16 mouse cellular contexts compared by ENCODE assay signal in genomic region chr3:82382325-82382724, GRCm38 (mm10). TPM values are rescaled to one million over a fixed set of nuclear protein-coding genes. Genes with fewer than 3 reads are reported as not detected.
DNase-seq lines count a peak whose midpoint lies in the region; ATAC-seq and TF ChIP-seq lines count a peak whose summit lies in the region.
"Had no signal": no experiment of that assay in that cellular context is flagged by ENCODE, and none has a peak within 500 bp of the region (broad histone marks: within the 10 kb centered on the region; RNA-seq: fewer than 3 reads in every experiment).

No protein-coding gene starts in this region.

- peak overlapping the region; percentile 74 for H3K27ac ChIP-seq in layer of hippocampus, adult 2 months
- no peak overlapping the region for H3K27ac ChIP-seq in forebrain, embryonic 15.5 days (replicated peaks)
- no peak overlapping the region for H3K27ac ChIP-seq in liver, embryonic 12.5 days
- no peak overlapping the region for H3K27ac ChIP-seq in stomach, postnatal 0 days (replicated peaks)
- H3K27ac ChIP-seq: heart, adult 2 months; hindbrain, embryonic 14.5 days; kidney, postnatal 0 days; neural tube, embryonic 13.5 days had no signal

- DNase-seq in layer of hippocampus, adult 2 months (ENCODE audit: low spot score in 2 of 2): no peak
- DNase-seq in layer of hippocampus, adult 9-11 months: no peak
- DNase-seq in R1 (ENCODE audit: low read depth, low spot score): peak; percentile 76
- peak; percentile 19 for DNase-seq in brain, adult 2 months (ENCODE audit: low read depth, low spot score)
- no peak for DNase-seq in lung, adult 18-20 months
- no peak for DNase-seq in stomach, postnatal 0 days (ENCODE audit: low spot score)
- DNase-seq: cerebellum, adult 11-12 months; heart, adult 2 months; thymus, postnatal 25 days had no signal

- no peak for TF ChIP-seq CTCF in layer of hippocampus, adult 2 months (conservative IDR thresholded peaks at IDR 0.05)
- no peak for TF ChIP-seq CTCF in stomach, postnatal 0 days (IDR thresholded peaks at IDR 0.05; ENCODE audit: low read depth)

- peaks cover 56% of the 10 kb centered on the region for H3K36me3 ChIP-seq in forebrain, embryonic 15.5 days
- H3K36me3 ChIP-seq in liver, embryonic 12.5 days: no peaks in the 10 kb centered on the region
- no peaks in the 10 kb centered on the region; the same call in 1 of the 2 replicates for H3K36me3 ChIP-seq in stomach, postnatal 0 days (ENCODE audit: control insufficient read depth, insufficient read depth, low read length)

- H3K9ac ChIP-seq in forebrain, embryonic 15.5 days (replicated peaks): no peak overlapping the region
- H3K9ac ChIP-seq in liver, embryonic 12.5 days: no peak overlapping the region
- H3K9ac ChIP-seq in stomach, postnatal 0 days (ENCODE audit: low read length): no peak overlapping the region
- H3K9ac ChIP-seq: hindbrain, embryonic 14.5 days; neural tube, embryonic 13.5 days had no signal

- H3K9me3 ChIP-seq in forebrain, embryonic 15.5 days: no peaks in the 10 kb centered on the region
- no peaks in the 10 kb centered on the region for H3K9me3 ChIP-seq in liver, embryonic 12.5 days (replicated peaks)
- no peaks in the 10 kb centered on the region for H3K9me3 ChIP-seq in stomach, postnatal 0 days (ENCODE audit: control insufficient read depth, low read length)
- H3K9me3 ChIP-seq: neural tube, embryonic 13.5 days had no signal

- 0 out of 2 replicates have a peak, but pooled peaks have one; percentile 60 for ATAC-seq in forebrain, embryonic 15.5 days (replicated peaks)
- ATAC-seq in liver, embryonic 12.5 days: no peak
- ATAC-seq in stomach, postnatal 0 days (ENCODE audit: low FRiP score, low TSS enrichment): no peak
- ATAC-seq: intestine, embryonic 16.5 days had no signal

- H3K4me2 ChIP-seq in forebrain, embryonic 15.5 days (replicated peaks): no peak overlapping the region
- no peak overlapping the region for H3K4me2 ChIP-seq in liver, embryonic 12.5 days
- H3K4me2 ChIP-seq in stomach, postnatal 0 days (replicated peaks; ENCODE audit: low read depth): no peak overlapping the region
- H3K4me2 ChIP-seq: hindbrain, embryonic 14.5 days; liver, embryonic 11.5 days; neural tube, embryonic 13.5 days had no signal

- no peak for TF ChIP-seq EP300 in stomach, postnatal 0 days (optimal IDR thresholded peaks at IDR 0.05)

- no peak overlapping the region for H3K4me3 ChIP-seq in layer of hippocampus, adult 2 months
- no peak overlapping the region for H3K4me3 ChIP-seq in forebrain, embryonic 15.5 days
- H3K4me3 ChIP-seq in liver, embryonic 12.5 days: no peak overlapping the region
- H3K4me3 ChIP-seq in stomach, postnatal 0 days (ENCODE audit: low read depth, low read length): no peak overlapping the region
- H3K4me3 ChIP-seq: heart, adult 2 months; neural tube, embryonic 13.5 days had no signal

- no peaks in the 10 kb centered on the region for H3K27me3 ChIP-seq in forebrain, embryonic 15.5 days
- H3K27me3 ChIP-seq in liver, embryonic 12.5 days (replicated peaks): no peaks in the 10 kb centered on the region
- no peaks in the 10 kb centered on the region for H3K27me3 ChIP-seq in stomach, postnatal 0 days (ENCODE audit: control insufficient read depth, insufficient read depth, low read length)
- H3K27me3 ChIP-seq: neural tube, embryonic 13.5 days had no signal

- no peaks in the 10 kb centered on the region for H3K4me1 ChIP-seq in forebrain, embryonic 15.5 days
- H3K4me1 ChIP-seq in liver, embryonic 12.5 days: no peaks in the 10 kb centered on the region
- no peaks in the 10 kb centered on the region for H3K4me1 ChIP-seq in stomach, postnatal 0 days (replicated peaks; ENCODE audit: control insufficient read depth, insufficient read depth)
- H3K4me1 ChIP-seq: neural tube, embryonic 13.5 days had no signal

- WGBS in forebrain, embryonic 15.5 days: 45% methylated on average over 11 of the region's 11 CpGs
- WGBS in liver, embryonic 12.5 days (ENCODE audit: insufficient replicate concordance): 66% methylated on average over 11 of the region's 11 CpGs
- WGBS in stomach, postnatal 0 days: 87% methylated on average over 11 of the region's 11 CpGs

RNA-seq across cellular contexts. Expression of gene Map9, which starts 24.5 kb away (rescaled TPM):
- total RNA-seq in layer of hippocampus, adult 2 months (2021): 10 to 100 TPM; 73.7 to 81.2 TPM
- 81.0 and 90.4 TPM in 2 replicates for polyA plus RNA-seq in forebrain, embryonic 15.5 days (2015; fragmentation: Nextera tagmentation; extraction: Ambion mirVana)
- polyA plus RNA-seq in liver, embryonic 12.5 days (2016; fragmentation: Nextera tagmentation; extraction: Ambion mirVana): 0.53 and 0.86 TPM in 2 replicates
- polyA plus RNA-seq in stomach, postnatal 0 days (2015; fragmentation: Nextera tagmentation; extraction: Ambion mirVana): 4.7 and 5.5 TPM in 2 replicates

Comparison
In these comparisons a context has a peak if more than half of its experiments do, and no peak if none do; other contexts are left out.
1. DNase-seq: peak in R1 (single experiment) and brain, adult 2 months (single experiment); none in layer of hippocampus, adult 2 months (0 of 2), layer of hippocampus, adult 9-11 months (single experiment), lung, adult 18-20 months (0 of 2) and stomach, postnatal 0 days (single experiment).
2. RNA of gene Map9, which starts 24.5 kb away (polyA plus RNA-seq): 81.0 to 90.4 TPM in forebrain, embryonic 15.5 days; 4.7 to 5.5 TPM in stomach, postnatal 0 days and 0.53 to 0.86 TPM in liver, embryonic 12.5 days; every median in the first group is over 10 times any median in the second.